Mouse (Mus musculus) ES-E14 (cell line): Measurements from ENCODE around the gene Rap2c.

Source experiments
- CHD2 ChIP-seq: IDR thresholded peaks from 2 replicates; pipeline ENCODE4 v1.6.1; 2014; ENCODE audit warnings: mild to moderate bottlenecking, low read depth, low read length, inconsistent platforms
- MAFK ChIP-seq: IDR thresholded peaks from 2 replicates; pipeline ENCODE4 v1.6.1; 2014; ENCODE audit warnings: mild to moderate bottlenecking, low read depth, low read length, inconsistent platforms; ENCODE audit not compliant: insufficient read depth
- ZC3H11A ChIP-seq: IDR thresholded peaks from 2 replicates; pipeline ENCODE4 v1.6.1; 2012; ENCODE audit warnings: low read depth, mild to moderate bottlenecking, inconsistent platforms, low read length, borderline replicate concordance
- ZNF384 ChIP-seq: IDR thresholded peaks from 2 replicates; pipeline ENCODE4 v1.6.1; 2012; ENCODE audit warnings: low read depth, low read length, inconsistent platforms

- TF ChIP-seq CHD2 (no peak), ZC3H11A (peak; percentile 31; the same call in 1 of the 2 replicates), MAFK (no peak), ZNF384 (no peak)
These were observed 48.0 kb upstream of the Rap2c start for GRCm38 (mm10) chrX:51065773-51066172.
